Mouse (Mus musculus) embryonic facial prominence, embryonic 12.5 days (tissue): ENCODE results near the gene Sfxn3. TPM values are rescaled to one million over a fixed set of nuclear protein-coding genes. Genes with fewer than 3 reads are reported as not detected.

Source experiments
- ATAC-seq: fragments of 200-750 bp; cut with Nextera tagmentation; 2 replicates; pipeline ENCODE4 v1.8.0; 2017; ENCODE audit not compliant: insufficient number of reproducible peaks, insufficient read depth, low FRiP score, low TSS enrichment
- H3K27ac ChIP-seq: fragments of 300-500 bp; sonication (generic); 2 replicates; pipeline ENCODE4 v1.5.1; 2016; ENCODE audit warnings: mild to moderate bottlenecking
- H3K27me3 ChIP-seq: fragments of 300-500 bp; sonication (generic); 2 replicates; pipeline ENCODE4 v1.6.1; 2016; ENCODE audit warnings: mild to moderate bottlenecking, moderate library complexity
- H3K36me3 ChIP-seq: fragments of 300-500 bp; sonication (generic); 2 replicates; pipeline ENCODE4 v1.6.1; 2016; ENCODE audit warnings: mild to moderate bottlenecking
- H3K4me1 ChIP-seq: fragments of 300-500 bp; sonication (generic); 2 replicates; pipeline ENCODE4 v1.6.1; 2016
- H3K4me2 ChIP-seq: fragments of 300-500 bp; sonication (generic); replicated peaks from 2 replicates; pipeline ENCODE4 v1.6.1; 2016; ENCODE audit warnings: mild to moderate bottlenecking, moderate library complexity
- H3K4me3 ChIP-seq: fragments of 300-500 bp; sonication (generic); 2 replicates; pipeline ENCODE4 v1.5.1; 2016; ENCODE audit warnings: mild to moderate bottlenecking
- H3K9ac ChIP-seq: fragments of 300-500 bp; sonication (generic); 2 replicates; pipeline ENCODE4 v1.6.1; 2016; ENCODE audit warnings: mild to moderate bottlenecking, moderate library complexity
- H3K9me3 ChIP-seq: fragments of 300-500 bp; sonication (generic); 2 replicates; pipeline ENCODE4 v1.6.1; 2016; ENCODE audit warnings: mild to moderate bottlenecking, moderate library complexity
- WGBS: fragments of 180-500 bp; shearing (Covaris S2); methylation state at CpG from one replicate; pipeline ENCODE4 v1.1.7; 2016; 5-methylcytosine and 5-hydroxymethylcytosine counted together
- polyA plus RNA-seq: library from polyadenylated mRNA; unstranded; fragments of >200 nt; fragmentation: Nextera tagmentation; extraction: Ambion mirVana; gene quantifications from 2 replicates; pipeline ENCODE4 v1.2.1, GENCODE M21; 2016

The Sfxn3 gene
- polyA plus RNA-seq, 1 experiment from 2014 or later, result 24.3 TPM

DNA sequence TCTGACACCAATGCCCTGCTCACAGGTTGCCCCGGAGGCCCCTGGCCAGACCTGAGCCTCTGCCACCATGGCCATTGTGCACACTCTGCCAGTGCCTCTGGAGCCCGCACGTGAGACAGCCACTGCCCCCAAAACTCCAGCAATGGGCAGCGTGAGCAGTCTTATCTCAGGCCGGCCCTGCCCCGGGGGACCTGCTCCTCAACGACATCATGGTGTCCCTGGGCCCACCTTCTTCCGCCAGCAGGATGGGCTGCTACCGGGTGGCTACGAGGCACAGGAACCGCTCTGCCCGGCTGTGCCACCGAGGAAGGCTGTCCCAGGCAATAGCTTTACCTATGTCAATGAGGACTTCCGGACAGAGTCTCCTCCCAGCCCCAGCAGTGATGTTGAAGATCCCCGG lies 25.9 kb upstream of the Sfxn3 start:
- Histone ChIP-seq H3K4me3 (peak overlapping the region; percentile 4; the same call in 1 of the 2 replicates), H3K27me3 (no peaks in the 10 kb centered on the region), H3K27ac (no peak overlapping the region), H3K4me2 (peak overlapping the region; percentile 19; the same call in 1 of the 2 replicates), H3K36me3 (peaks cover 46% of the 10 kb centered on the region), H3K9me3 (no peaks in the 10 kb centered on the region), H3K9ac (peak overlapping the region; percentile 44; the same call in 1 of the 2 replicates), H3K4me1 (peaks cover 37% of the 10 kb centered on the region)
- ATAC-seq, result no peak
- 91% methylated on average over 15 of the region's 15 CpGs for WGBS

DNA sequence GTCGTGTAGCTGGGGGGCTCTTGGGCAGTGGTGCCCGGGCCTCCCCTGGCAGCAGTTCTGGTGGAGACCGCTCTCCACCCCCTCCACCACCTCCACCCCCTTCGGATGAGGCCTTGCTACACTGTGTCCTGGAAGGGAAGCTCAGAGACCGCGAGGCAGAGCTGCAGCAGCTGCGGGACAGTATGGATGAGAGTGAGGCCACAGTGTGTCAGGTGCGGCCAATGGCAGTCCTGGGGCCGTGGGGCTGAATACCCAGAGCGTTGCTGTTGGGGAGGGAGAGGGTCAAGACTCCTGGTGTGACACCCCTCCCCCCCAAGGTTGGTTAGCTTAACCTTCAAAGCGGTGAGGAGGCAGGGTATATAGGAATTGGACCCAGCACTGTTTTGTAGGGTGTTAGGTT lies 23.3 kb upstream of the Sfxn3 start:
- no peaks in the 10 kb centered on the region for H3K27me3 ChIP-seq
- H3K4me1 ChIP-seq, result peaks cover 28% of the 10 kb centered on the region
- H3K4me3 ChIP-seq, result no peak overlapping the region
- no peak overlapping the region for H3K4me2 ChIP-seq
- H3K36me3 ChIP-seq, result peaks cover 71% of the 10 kb centered on the region
- no peaks in the 10 kb centered on the region for H3K9me3 ChIP-seq
- no peak overlapping the region for H3K9ac ChIP-seq
- H3K27ac ChIP-seq, result no peak overlapping the region
- 86% methylated on average over 11 of the region's 11 CpGs for WGBS
- ATAC-seq, result no peak

DNA sequence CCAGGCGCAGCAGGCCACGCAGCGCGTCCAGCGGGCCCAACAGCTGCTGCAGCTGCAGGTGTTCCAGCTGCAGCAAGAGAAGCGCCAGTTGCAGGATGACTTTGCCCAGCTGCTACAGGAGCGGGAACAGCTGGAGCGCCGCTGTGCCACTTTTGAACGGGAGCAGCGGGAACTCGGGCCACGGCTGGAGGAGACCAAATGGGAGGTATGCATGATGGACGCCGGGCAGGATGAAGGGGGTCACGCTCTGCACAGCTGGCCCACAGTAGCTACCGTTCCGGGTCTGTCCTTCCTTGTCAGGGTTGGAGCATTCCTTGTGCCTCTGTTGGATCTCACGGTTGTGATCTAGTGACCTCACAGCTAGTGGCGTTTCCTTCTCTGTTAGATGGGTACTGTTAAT lies 22.5 kb upstream of the Sfxn3 start:
- ATAC-seq, result no peak
- Histone ChIP-seq H3K9ac (no peak overlapping the region), H3K4me1 (peaks cover 20% of the 10 kb centered on the region), H3K9me3 (no peaks in the 10 kb centered on the region), H3K36me3 (peaks cover 76% of the 10 kb centered on the region), H3K4me3 (no peak overlapping the region), H3K4me2 (no peak overlapping the region), H3K27ac (no peak overlapping the region), H3K27me3 (no peaks in the 10 kb centered on the region)
- 91% methylated on average over 20 of the region's 20 CpGs for WGBS

DNA sequence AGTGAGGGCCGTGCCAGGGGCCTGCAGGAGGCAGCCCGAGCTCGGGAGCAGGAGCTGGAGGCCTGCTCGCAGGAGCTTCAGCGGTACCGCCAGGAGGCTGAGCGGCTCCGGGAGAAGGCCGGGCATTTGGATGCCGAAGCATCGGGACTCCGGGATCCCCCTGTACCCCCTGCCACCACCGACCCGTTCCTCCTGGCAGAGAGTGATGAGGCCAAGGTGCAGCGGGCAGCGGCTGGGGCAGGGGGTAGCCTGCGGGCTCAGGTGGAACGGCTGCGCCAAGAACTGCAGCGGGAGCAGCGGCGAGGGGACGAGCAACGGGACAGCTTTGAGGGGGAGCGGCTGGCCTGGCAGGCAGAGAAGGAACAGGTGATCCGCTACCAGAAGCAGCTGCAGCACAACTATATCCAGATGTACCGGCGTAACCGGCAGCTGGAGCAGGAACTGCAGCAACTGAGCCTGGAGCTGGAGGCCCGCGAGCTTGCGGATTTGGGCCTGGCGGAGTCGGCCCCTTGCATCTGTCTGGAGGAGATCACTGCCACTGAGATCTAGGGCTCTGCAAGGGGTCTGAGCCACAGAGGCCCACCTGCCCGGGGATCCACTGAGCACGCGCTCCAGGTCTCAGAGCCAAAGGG lies 21.2 kb upstream of the Sfxn3 start:
- Histone ChIP-seq H3K36me3 (peaks cover 76% of the 10 kb centered on the region), H3K4me3 (no peak overlapping the region), H3K9me3 (no peaks in the 10 kb centered on the region), H3K9ac (no peak overlapping the region), H3K4me2 (no peak overlapping the region), H3K27me3 (no peaks in the 10 kb centered on the region), H3K27ac (no peak overlapping the region), H3K4me1 (peaks cover 11% of the 10 kb centered on the region)
- no peak for ATAC-seq
- WGBS, result 80% methylated on average over 37 of the region's 37 CpGs

DNA sequence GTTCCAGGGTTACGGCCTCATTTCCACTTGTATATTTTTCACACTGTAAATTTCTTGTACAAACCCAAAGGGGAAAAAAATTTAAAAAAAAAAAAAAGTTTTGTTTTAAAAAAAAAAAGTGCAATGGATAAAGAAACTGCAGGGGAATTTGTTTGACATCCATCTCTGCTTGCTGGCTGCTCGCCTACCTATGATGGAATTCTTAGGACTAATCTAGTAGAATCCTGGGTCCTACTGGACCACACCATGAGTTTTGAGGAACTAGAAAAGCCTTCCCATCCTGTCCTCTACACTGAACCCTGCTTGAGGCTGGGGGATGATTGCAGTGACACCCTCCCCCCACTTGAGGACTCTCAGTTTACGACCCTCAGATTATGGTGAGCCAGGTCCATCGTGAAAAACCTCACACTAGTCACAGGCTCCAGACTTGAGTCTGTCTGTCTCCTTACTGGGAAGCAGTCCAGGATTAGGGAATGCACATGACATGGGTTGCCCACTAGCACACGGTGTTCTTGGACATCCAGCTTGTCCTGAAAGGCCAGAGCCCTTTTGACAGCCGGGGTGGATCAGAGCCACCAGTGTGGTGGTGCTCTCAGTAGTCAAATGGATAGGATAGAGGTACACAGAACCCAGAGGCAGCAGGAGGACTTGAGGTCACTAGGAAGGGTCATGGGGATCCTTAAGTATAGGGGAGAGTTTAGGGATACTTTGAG lies 20.2 kb upstream of the Sfxn3 start:
- peaks cover 10% of the 10 kb centered on the region; the same call in 1 of the 2 replicates for H3K4me1 ChIP-seq
- WGBS, result 76% methylated on average over 6 of the region's 6 CpGs
- no peak overlapping the region for H3K4me3 ChIP-seq
- no peaks in the 10 kb centered on the region for H3K27me3 ChIP-seq
- no peak overlapping the region for H3K27ac ChIP-seq
- H3K9me3 ChIP-seq, result no peaks in the 10 kb centered on the region
- no peak overlapping the region for H3K4me2 ChIP-seq
- ATAC-seq, result no peak
- H3K36me3 ChIP-seq, result peaks cover 65% of the 10 kb centered on the region
- no peak overlapping the region for H3K9ac ChIP-seq

DNA sequence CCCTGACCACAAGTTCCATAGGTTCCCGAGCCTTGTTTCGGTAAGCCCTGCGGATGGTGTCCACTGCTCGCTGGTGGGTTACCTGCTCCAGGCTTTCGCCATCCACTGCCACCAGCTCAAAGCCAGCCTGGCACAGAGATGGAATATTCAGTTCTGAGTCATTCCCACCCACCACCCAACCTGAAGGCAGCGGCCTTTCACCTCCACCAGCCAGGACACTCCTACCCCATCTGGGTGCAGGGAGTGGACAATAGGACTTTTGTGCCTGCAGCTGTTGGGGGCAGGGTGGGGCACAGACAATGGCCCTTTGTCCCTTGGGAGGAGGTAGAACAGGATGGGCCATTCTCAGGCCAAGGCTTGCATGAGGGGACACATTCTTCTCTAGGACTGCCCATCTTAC lies 19.5 kb upstream of the Sfxn3 start:
- 65% methylated on average over 6 of the region's 6 CpGs for WGBS
- Histone ChIP-seq H3K36me3 (peaks cover 60% of the 10 kb centered on the region), H3K4me1 (peaks cover 10% of the 10 kb centered on the region; the same call in 1 of the 2 replicates)

DNA sequence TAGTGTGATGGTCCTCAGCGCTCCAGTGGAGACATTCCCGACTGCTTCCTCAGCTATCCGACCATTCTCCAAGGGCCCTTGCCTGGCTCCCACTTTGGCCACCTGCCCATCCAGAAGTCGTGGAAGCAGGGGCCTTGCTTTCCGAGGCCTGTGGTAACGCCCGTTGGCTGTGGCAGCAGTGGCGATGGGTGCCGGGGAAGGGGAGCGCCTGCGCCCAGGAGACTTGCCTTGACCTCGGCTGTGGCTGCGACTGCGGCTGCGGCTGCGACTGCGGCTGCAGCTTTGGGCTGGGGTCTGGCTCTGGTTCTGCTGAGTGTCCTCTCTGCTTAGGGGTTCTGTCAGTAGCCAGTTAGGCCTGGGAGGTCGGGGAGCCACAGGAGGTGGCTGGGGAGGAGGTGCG lies 18.6 kb upstream of the Sfxn3 start:
- H3K9ac ChIP-seq, result no peak overlapping the region
- peaks cover 54% of the 10 kb centered on the region for H3K36me3 ChIP-seq
- 56% methylated on average over 19 of the region's 19 CpGs for WGBS

More for the DNA sequence above, 19.5 kb upstream of the Sfxn3 start:
- Histone ChIP-seq H3K9ac (no peak overlapping the region), H3K4me2 (no peak overlapping the region), H3K27ac (no peak overlapping the region), H3K9me3 (no peaks in the 10 kb centered on the region), H3K27me3 (no peaks in the 10 kb centered on the region), H3K4me3 (no peak overlapping the region)
- no peak for ATAC-seq

DNA sequence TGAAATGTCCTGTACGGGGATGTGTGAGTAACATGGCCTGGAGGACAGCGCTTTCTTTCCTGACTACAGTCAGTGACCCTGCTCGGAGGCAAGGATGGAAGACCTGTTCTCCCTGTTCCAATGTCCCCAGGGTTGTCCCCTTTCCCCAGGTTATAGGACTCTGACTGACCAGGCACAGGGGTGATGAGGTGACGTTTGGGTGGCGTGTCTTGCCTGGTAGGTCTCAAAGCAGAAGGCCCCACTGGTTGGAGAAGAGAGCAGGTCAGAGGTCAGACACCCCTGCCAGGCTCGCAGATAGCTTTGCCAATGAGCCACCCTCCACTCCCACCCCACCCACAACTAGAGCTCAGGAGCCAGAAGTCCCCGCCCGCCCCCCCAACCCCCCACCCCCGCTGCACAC lies 17.7 kb upstream of the Sfxn3 start:
- 59% methylated on average over 8 of the region's 9 CpGs for WGBS
- H3K9ac ChIP-seq, result no peak overlapping the region
- H3K4me1 ChIP-seq, result peaks cover 10% of the 10 kb centered on the region; the same call in 1 of the 2 replicates
- no peaks in the 10 kb centered on the region for H3K9me3 ChIP-seq
- H3K4me2 ChIP-seq, result no peak overlapping the region
- no peaks in the 10 kb centered on the region for H3K27me3 ChIP-seq
- peaks cover 47% of the 10 kb centered on the region for H3K36me3 ChIP-seq
- ATAC-seq, result no peak
- no peak overlapping the region for H3K27ac ChIP-seq
- no peak overlapping the region for H3K4me3 ChIP-seq

More for the DNA sequence above, 18.6 kb upstream of the Sfxn3 start:
- H3K27me3 ChIP-seq, result no peaks in the 10 kb centered on the region
- H3K4me1 ChIP-seq, result peaks cover 10% of the 10 kb centered on the region; the same call in 1 of the 2 replicates
- H3K27ac ChIP-seq, result no peak overlapping the region
- H3K4me3 ChIP-seq, result no peak overlapping the region
- no peak for ATAC-seq
- H3K4me2 ChIP-seq, result no peak overlapping the region
- no peaks in the 10 kb centered on the region for H3K9me3 ChIP-seq

DNA sequence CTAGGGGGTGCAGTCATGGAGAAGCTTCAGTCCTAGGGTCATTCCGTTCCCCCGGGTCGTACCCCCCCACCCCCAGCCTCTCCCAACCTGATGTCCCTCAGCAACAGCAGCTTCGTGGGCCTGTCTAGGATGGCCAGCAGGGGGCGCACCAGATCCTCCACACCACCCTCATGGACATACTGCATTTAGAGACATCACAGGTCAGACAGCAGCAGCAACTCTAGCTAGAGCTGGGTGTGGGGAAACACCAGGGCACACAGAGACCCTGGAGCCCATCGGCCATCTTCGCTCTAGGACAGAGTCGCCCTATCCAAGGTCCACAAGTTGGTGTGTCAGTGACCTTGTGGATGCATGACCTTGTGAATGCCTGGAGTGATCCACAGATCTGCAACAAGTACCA lies 17.2 kb upstream of the Sfxn3 start:
- 40% methylated on average over 6 of the region's 8 CpGs for WGBS

DNA sequence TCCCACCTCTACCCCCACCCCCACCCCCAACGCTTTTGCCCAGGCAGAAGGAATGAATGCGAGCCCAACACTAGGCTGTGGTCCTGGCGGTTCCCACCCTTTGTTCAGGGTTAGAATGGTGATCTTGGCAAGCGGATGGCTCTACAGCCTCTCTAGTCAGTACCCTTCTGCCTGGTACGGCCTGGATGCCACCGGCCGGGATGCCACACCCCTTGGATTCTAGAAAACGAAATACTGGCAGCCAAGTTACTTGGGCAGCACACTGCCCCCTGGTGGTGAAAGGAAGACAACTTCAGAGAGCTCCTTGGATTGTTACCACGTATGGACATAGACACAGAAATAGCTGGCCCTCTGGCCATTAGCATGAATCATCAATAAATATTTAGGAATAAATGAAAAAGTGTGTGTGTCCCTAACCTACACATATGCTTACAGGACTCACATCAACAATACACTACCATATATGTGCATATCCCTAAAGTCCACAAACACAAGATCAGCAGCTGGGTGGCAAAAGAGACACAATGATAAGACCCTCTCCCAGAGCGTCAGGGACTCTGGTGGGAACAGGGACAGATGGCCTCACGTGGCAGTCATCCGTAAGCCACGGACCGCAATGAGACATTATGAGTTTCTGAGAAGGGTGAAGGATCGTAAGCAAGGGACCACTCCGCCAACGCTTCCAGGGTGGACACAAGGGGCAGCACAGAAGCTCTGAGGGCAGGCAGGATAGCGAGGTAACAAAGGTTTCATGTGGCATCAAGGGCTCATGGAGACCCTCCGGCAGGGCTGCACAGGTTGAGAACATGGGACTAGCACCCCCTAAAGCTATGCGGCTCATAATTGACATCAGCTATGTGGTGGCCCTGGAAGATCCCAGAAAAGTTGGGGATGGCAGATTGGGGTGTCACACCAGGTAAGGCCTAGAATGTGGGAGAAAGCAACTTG lies 16.3 kb upstream of the Sfxn3 start:
- H3K4me3 ChIP-seq, result no peak overlapping the region
- H3K36me3 ChIP-seq, result peaks cover 33% of the 10 kb centered on the region
- H3K9me3 ChIP-seq, result no peaks in the 10 kb centered on the region
- 0 out of 2 replicates have a peak overlapping the region, but pooled peaks have one; percentile 30 for H3K9ac ChIP-seq
- WGBS, result 44% methylated on average over 20 of the region's 20 CpGs
- no peak overlapping the region for H3K27ac ChIP-seq
- peak overlapping the region; percentile 37; the same call in 1 of the 2 replicates for H3K4me2 ChIP-seq
- 0 out of 2 replicates have a peak, but pooled peaks have one; percentile 50 for ATAC-seq
- H3K27me3 ChIP-seq, result no peaks in the 10 kb centered on the region
- H3K4me1 ChIP-seq, result peaks cover 10% of the 10 kb centered on the region; the same call in 1 of the 2 replicates

More for the DNA sequence above, 17.2 kb upstream of the Sfxn3 start:
- Histone ChIP-seq H3K27me3 (no peaks in the 10 kb centered on the region), H3K36me3 (peaks cover 42% of the 10 kb centered on the region), H3K4me3 (no peak overlapping the region), H3K9ac (no peak overlapping the region), H3K9me3 (no peaks in the 10 kb centered on the region), H3K4me1 (peaks cover 10% of the 10 kb centered on the region; the same call in 1 of the 2 replicates), H3K4me2 (no peak overlapping the region), H3K27ac (no peak overlapping the region)
- ATAC-seq, result no peak

DNA sequence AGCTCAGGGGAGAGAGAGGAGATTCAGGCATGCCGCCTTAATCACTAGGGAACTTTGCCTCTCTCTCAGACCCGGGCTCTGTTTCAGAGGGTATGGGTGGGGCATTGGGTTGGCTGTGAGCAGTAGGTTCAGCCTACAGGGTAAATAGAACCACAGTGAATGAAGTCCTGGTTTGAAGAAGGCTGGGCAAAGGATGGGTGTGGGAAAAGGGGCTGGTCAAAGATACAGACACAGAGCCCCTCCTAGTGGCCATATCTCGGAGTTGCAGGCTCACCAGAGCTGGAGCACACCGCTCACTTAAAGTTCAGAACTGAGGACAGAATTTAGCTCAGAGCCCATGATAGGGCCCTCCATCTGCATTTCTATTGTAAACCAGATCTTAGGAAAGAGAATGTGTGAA lies 15.5 kb upstream of the Sfxn3 start:
- 18% methylated on average over 4 of the region's 4 CpGs for WGBS

More for the DNA sequence above, 15.5 kb upstream of the Sfxn3 start:
- ATAC-seq, result no peak
- H3K9me3 ChIP-seq, result no peaks in the 10 kb centered on the region
- peaks cover 10% of the 10 kb centered on the region; the same call in 1 of the 2 replicates for H3K4me1 ChIP-seq
- no peak overlapping the region for H3K9ac ChIP-seq
- H3K4me3 ChIP-seq, result no peak overlapping the region
- no peak overlapping the region for H3K4me2 ChIP-seq
- H3K27me3 ChIP-seq, result 0 out of 2 replicates have a peak, but pooled peaks cover 2% of the 10 kb centered on the region
- peaks cover 26% of the 10 kb centered on the region for H3K36me3 ChIP-seq
- no peak overlapping the region for H3K27ac ChIP-seq
